Mouse (Mus musculus): ENCODE data around the gene Chid1.

- TF ChIP-seq CTCF (IDR thresholded peaks at IDR 0.05; ENCODE audit: low read depth) (no peak), EP300 (optimal IDR thresholded peaks at IDR 0.05) (no peak)
Measured at GRCm38 (mm10) chr7:141495379-141495778, 44.3 kb downstream of the Chid1 start.

Data from stomach, postnatal 0 days (tissue).